Mouse (Mus musculus) spleen, adult 2 months (tissue): ENCODE data around the gene Khk. TPM values are rescaled to one million over a fixed set of nuclear protein-coding genes. Genes with fewer than 3 reads are reported as not detected.
A peak's percentile ranks its signal among the peaks of the same experiment; 100 is the strongest.

Experiments
- DNase-seq, 2 experiments: peaks; one replicate each; pipeline versions ENCODE4 v3.0.0 to v3.0.0-alpha.2; 2012 to 2021; ENCODE audit warnings: low spot score in 2 of 2, low read depth in 1 of 2
- H3K27ac ChIP-seq: fragments of 200-500 bp; 2 replicates; pipeline ENCODE4 v1.5.1; 2012; ENCODE audit warnings: low read length, inconsistent platforms; ENCODE audit not compliant: insufficient read depth
- H3K27me3 ChIP-seq: fragments of 200-500 bp; 2 replicates; pipeline ENCODE4 v1.6.1; 2012; ENCODE audit warnings: mild to moderate bottlenecking, moderate library complexity, low read length, inconsistent platforms; ENCODE audit not compliant: control insufficient read depth, insufficient read depth
- H3K36me3 ChIP-seq: fragments of 200-500 bp; 2 replicates; pipeline ENCODE4 v1.6.1; 2012; ENCODE audit warnings: mild to moderate bottlenecking, low read length, inconsistent platforms; ENCODE audit not compliant: control insufficient read depth, insufficient read depth
- H3K4me1 ChIP-seq: fragments of 200-500 bp; 2 replicates; pipeline ENCODE4 v1.6.1; 2011; ENCODE audit warnings: inconsistent platforms; ENCODE audit not compliant: control insufficient read depth, insufficient read depth, insufficient read length
- H3K4me3 ChIP-seq: fragments of 200-500 bp; 2 replicates; pipeline ENCODE4 v1.5.1; 2011; ENCODE audit warnings: mild to moderate bottlenecking, inconsistent platforms; ENCODE audit not compliant: insufficient read depth, insufficient read length; ENCODE audit errors: extremely low read depth
- CTCF ChIP-seq: fragments of 200-500 bp; IDR thresholded peaks from 2 replicates; pipeline ENCODE4 v1.5.1; 2011; ENCODE audit warnings: mild to moderate bottlenecking, inconsistent platforms; ENCODE audit not compliant: insufficient read depth, insufficient read length, insufficient replicate concordance; ENCODE audit errors: extremely low read depth
- POLR2A ChIP-seq: fragments of 200-500 bp; IDR thresholded peaks from 2 replicates; pipeline ENCODE4 v1.6.1; 2011; ENCODE audit warnings: low read depth, low read length, inconsistent platforms
- WGBS: fragments of 180-500 bp; shearing (Covaris S2); methylation state at CpG from one replicate; pipeline ENCODE4 v1.1.7; 2018; 5-methylcytosine and 5-hydroxymethylcytosine counted together
- polyA plus RNA-seq: library from polyadenylated mRNA; depleted of rRNA; stranded (reverse); fragments of >200 nt; gene quantifications from 2 replicates; pipeline ENCODE4 v1.2.3, GENCODE M21; 2012

Gene Khk
- polyA plus RNA-seq, 1 experiment, result 28.0 TPM

GRCm38 (mm10) chr5:30931378-30931777, 10.1 kb downstream of the Khk start:
- no peaks in the 10 kb centered on the region for H3K27me3 ChIP-seq
- no peaks in the 10 kb centered on the region for H3K4me1 ChIP-seq
- no peak overlapping the region for H3K4me3 ChIP-seq
- no peaks in the 10 kb centered on the region for H3K36me3 ChIP-seq
- 64% methylated on average over 4 of the region's 4 CpGs for WGBS
- no peak for DNase-seq
- TF ChIP-seq CTCF (no peak), POLR2A (no peak)
- no peak overlapping the region for H3K27ac ChIP-seq

GRCm38 (mm10) chr5:30933705-30934104, 12.5 kb downstream of the Khk start:
- Histone ChIP-seq H3K36me3 (no peaks in the 10 kb centered on the region), H3K4me3 (no peak overlapping the region), H3K27ac (no peak overlapping the region), H3K4me1 (no peaks in the 10 kb centered on the region), H3K27me3 (no peaks in the 10 kb centered on the region)
- 80% methylated on average over 5 of the region's 5 CpGs for WGBS
- TF ChIP-seq CTCF (no peak), POLR2A (no peak)
- no peak for DNase-seq

GRCm38 (mm10) chr5:30934725-30935461, 13.7 kb downstream of the Khk start:
- no peaks in the 10 kb centered on the region for H3K4me1 ChIP-seq
- no peak overlapping the region for H3K4me3 ChIP-seq
- no peak for TF ChIP-seq CTCF
- TF ChIP-seq POLR2A, result no peak
- 91% methylated on average over 5 of the region's 5 CpGs for WGBS
- no peak overlapping the region for H3K27ac ChIP-seq
- DNase-seq, result no peak
- no peaks in the 10 kb centered on the region for H3K27me3 ChIP-seq
- H3K36me3 ChIP-seq, result no peaks in the 10 kb centered on the region

GRCm38 (mm10) chr5:30943004-30943403, 21.8 kb downstream of the Khk start:
- DNase-seq, result no peak
- Histone ChIP-seq H3K27me3 (peaks cover 6% of the 10 kb centered on the region), H3K4me1 (peaks cover 3% of the 10 kb centered on the region; the same call in 1 of the 2 replicates), H3K27ac (no peak overlapping the region), H3K36me3 (no peaks in the 10 kb centered on the region), H3K4me3 (no peak overlapping the region)
- 91% methylated on average over 2 of the region's 2 CpGs for WGBS
- TF ChIP-seq POLR2A, result no peak
- TF ChIP-seq CTCF, result peak; percentile 18; the same call in 1 of the 2 replicates

GRCm38 (mm10) chr5:30944344-30944743, 23.1 kb downstream of the Khk start:
- DNase-seq, result no peak
- Histone ChIP-seq H3K27ac (no peak overlapping the region), H3K4me3 (no peak overlapping the region), H3K27me3 (peaks cover 6% of the 10 kb centered on the region), H3K36me3 (no peaks in the 10 kb centered on the region), H3K4me1 (peaks cover 3% of the 10 kb centered on the region; the same call in 1 of the 2 replicates)
- 91% methylated on average over 6 of the region's 6 CpGs for WGBS
- TF ChIP-seq CTCF (no peak), POLR2A (no peak)

GRCm38 (mm10) chr5:30944956-30945781, 23.9 kb downstream of the Khk start, which contains the start of gene Cgref1:
Cgref1 (minus strand) TSS chr5:30945591.
- DNase-seq, result no peak
- Histone ChIP-seq H3K4me3 (no peak within 1 kb of the TSS), H3K4me1 (peaks cover 6% of the 10 kb centered on the region), H3K27ac (no peak within 1 kb of the TSS), H3K36me3 (no peaks in the 10 kb centered on the region), H3K27me3 (peaks cover 6% of the 10 kb centered on the region)
- TF ChIP-seq POLR2A, result no peak
- TF ChIP-seq CTCF, result no peak
- WGBS, result 13% methylated on average over 44 of the region's 44 CpGs

- no peak for DNase-seq
- Histone ChIP-seq H3K27ac (no peak overlapping the region), H3K36me3 (peaks cover 5% of the 10 kb centered on the region), H3K4me3 (no peak overlapping the region), H3K27me3 (peaks cover 6% of the 10 kb centered on the region), H3K4me1 (peaks cover 6% of the 10 kb centered on the region)
- TF ChIP-seq CTCF (no peak), POLR2A (no peak)
- WGBS, result 50% methylated on average over 5 of the region's 5 CpGs
Observed at GRCm38 (mm10) chr5:30948620-30949019, 27.4 kb downstream of the Khk start.
